Mouse (Mus musculus): Measurements from ENCODE around the gene Noa1.

Noa1 gene

DNA sequence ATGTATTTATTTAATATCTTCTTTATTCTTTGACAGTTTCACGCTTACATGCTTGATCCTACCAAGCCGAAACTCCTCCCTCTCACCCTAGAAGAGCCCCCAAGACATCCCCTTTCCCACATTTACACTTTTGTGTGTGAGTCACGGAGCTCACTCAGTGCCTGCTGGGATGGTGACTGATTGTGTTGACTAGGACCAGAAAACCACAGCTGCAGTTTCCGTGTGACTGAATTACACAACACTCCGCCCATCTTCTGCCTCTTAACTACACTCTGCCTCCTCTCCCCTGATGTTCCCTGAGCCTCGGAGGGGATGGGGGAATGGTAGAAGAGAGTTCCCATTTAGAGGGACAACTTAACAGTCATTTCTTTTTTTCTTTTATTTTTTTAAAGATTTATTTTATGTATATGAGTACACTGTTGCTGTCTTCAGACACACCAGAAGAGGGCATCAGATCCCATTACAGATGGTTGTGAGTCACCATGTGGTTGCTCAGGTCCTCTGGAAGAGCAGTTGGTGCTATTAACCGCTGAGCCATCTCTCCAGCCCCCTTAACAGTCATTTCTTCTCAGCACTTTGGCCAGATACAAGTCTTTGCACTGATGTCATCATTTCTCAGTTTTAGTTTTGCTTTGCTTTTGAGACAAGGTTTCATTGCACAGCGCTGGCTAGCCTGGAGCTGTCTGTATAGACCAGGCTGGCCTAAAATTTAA lies 57.6 kb downstream of the Noa1 start:
- no peak for DNase-seq

DNA sequence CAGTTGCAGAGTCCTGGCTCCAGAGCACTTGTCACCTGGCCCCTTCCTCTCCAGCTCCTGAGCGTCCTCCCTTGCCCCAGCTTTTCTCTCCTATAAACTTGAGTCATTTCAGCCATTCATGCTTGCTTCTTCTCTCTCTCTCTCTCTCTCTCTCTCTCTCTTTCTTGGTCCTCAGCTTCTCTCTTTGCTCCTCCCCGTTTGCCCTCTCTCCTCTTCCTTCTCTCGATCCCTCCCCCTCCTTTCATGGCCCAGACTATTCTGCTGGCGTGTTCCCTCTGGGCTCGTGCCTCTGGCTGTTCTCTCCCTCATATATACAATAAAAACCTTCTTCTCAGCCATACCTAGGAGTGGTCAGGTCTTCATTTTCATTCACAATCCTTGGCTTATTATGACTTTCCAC lies 58.2 kb downstream of the Noa1 start:
- DNase-seq, result no peak

DNA sequence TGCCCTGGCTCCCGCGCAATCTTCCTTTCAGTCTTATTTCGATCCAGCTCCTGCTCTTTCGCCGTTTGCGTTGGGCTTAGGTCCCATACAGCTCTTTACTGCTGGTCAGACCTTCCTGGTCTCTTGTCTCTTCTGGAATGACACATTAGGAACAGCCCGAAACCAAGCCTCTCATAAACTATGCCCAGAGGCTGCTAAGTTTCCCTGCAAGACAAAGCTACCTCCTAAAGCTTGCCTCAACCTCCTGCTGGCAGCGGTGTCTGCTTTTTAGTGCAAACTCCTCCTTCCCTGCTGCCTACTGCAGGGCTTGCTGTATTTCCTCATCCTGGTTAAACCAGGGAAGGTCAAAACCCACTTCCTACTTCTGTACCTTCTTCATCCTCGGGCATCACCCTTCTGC lies 59.8 kb downstream of the Noa1 start:
- no peak for DNase-seq

- DNase-seq, result peak; percentile 71
Observed at GRCm38 (mm10) chr5:77245787-77246671, 63.9 kb downstream of the Noa1 start.

DNA sequence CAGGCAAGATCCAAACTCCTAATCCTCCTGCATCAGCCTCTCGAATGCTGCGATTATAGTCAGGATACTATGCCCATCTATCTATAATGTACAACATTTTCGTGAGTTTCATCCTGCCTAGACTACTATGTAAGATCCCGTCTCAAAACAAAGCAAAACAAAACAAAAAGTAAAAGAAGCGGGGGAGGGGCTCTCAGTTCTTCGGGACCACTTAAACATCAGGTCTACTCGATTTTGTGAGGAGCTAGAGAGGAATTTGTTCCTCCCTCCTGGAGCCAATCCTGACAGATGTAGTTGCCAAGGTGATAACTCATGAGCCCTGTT lies 64.5 kb downstream of the Noa1 start:
- no peak for DNase-seq

DNA sequence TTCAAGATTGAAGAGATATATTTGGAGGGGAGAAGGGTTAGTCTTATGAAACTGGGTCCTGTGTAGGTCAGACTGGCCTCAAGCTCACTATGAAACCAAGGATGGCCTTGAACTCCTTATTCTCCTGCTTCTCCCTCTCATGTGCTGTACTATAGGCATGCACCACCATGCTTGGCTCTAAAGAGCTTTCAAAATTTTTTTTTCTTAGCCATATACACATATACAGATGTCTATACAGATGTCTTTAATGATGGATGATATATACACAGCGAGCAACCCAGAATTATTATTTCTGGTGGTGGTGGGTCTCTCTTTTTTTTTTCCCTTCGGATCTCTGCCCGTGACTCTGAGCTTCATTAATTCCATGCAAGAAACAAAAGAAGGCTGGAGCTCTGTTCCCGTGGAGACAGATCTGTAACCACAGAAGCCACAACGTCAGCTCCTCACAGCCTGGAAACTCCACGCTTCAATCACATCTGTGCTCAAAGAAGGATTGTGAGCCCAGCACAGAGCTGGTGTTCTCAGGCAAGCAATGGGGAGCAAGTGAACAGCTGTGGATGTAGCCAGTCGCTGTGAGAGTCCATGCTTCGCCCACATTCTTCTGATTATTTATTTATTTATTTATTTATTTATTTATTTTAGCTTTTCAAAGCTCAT lies 65.4 kb downstream of the Noa1 start:
- peak; percentile 33 for DNase-seq

Measured in embryo, embryonic 11 days (tissue).